ENCODE assay signal across 8 mouse cellular contexts in the genomic region with DNA sequence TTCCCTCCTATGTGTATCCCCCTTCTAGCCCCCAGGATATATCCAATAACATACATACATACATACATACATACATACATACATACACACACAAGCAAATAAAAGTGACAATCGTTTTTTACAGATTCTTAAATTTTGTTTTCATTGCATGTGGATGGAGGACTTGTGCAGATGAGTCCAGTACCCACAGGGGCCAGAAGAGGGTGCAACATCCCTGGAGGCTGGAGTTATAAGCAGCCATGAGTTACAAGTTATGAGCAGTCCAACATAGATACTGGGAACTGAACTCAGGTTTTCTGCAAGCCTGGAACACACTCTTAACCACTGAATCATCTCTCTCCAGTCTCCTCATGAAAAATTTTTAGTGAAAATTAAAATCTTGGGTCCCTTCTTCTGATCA. TPM values are rescaled to one million over a fixed set of nuclear protein-coding genes. Genes with fewer than 3 reads are reported as not detected.
DNase-seq lines count a peak whose midpoint lies in the region; ATAC-seq lines count a peak whose summit lies in the region.

No protein-coding gene starts in this region.

- ATAC-seq in granulocyte monocyte progenitor cell, adult 5-6 weeks (replicated peaks; ENCODE audit: poor library complexity, severe bottlenecking), result peak; percentile 59

- peak; percentile 36 to 42 for DNase-seq in cerebellum, postnatal 10 days
- DNase-seq in cerebellum, adult 8-10 months, result no peak
- peak; percentile 13 to 18 for DNase-seq in left cerebral cortex, adult 18-20 months (ENCODE audit: low spot score in 2 of 2)
- DNase-seq in left cerebral cortex, adult 9 months (ENCODE audit: low spot score in 2 of 2), result no peak
- peak; percentile 50 for DNase-seq in 416B (ENCODE audit: low read depth)
- DNase-seq in gastrocnemius, postnatal 14 days, result no peak
- DNase-seq in heart, adult 18-20 months, result no peak

- intact Hi-C loops in gastrocnemius, postnatal 14 days (cut with DNase I; ENCODE audit: low total_unique reads), result loop anchor here (10.0 kb wide), 1 partner anchor 130 kb away; no protein-coding TSS in a partner anchor

RNA-seq across cellular contexts. Expression of a gene that starts 33.3 kb away (rescaled TPM):
- 10 to 100 TPM; 14.6 to 15.2 TPM for total RNA-seq in left cerebral cortex, adult 18-20 months (2021)
- 41.5 and 45.1 TPM in 2 replicates for total RNA-seq in granulocyte monocyte progenitor cell, adult 5-6 weeks (2014; fragmentation: Nextera tagmentation)
- 14.2 and 15.7 TPM in 2 replicates for total RNA-seq in granulocyte monocyte progenitor cell, adult 5-6 weeks (2017)
- 10 to 100 TPM; 12.3 to 18.7 TPM for total RNA-seq in gastrocnemius, postnatal 14 days (2021)
- total RNA-seq in heart, adult 18-20 months (2021), result 10 to 100 TPM; 19.9 to 24.0 TPM

Comparison
In these comparisons a context has a peak if more than half of its experiments do, and no peak if none do; other contexts are left out.
1. DNase-seq: peak in cerebellum, postnatal 10 days (2 of 2), left cerebral cortex, adult 18-20 months (2 of 2) and 416B (single experiment); none in cerebellum, adult 8-10 months (single experiment), left cerebral cortex, adult 9 months (0 of 2), gastrocnemius, postnatal 14 days (single experiment) and heart, adult 18-20 months (0 of 2).